Mouse (Mus musculus): ENCODE results near the gene Dnaaf1.

GRCm38 (mm10) chr8:119624916-119625315, 49.9 kb downstream of the Dnaaf1 start:
- TF ChIP-seq POLR2A (IDR thresholded peaks at IDR 0.05; ENCODE audit: insufficient read depth, low read depth, low read length) (no peak), CTCF (IDR thresholded peaks at IDR 0.05) (no peak), EP300 (IDR thresholded peaks at IDR 0.05; ENCODE audit: insufficient read depth, low read depth, low read length) (no peak)

All from heart, adult 2 months (tissue).